Mouse (Mus musculus): Measurements from ENCODE around the gene Hfe. TPM values are rescaled to one million over a fixed set of nuclear protein-coding genes. Genes with fewer than 3 reads are reported as not detected.

Gene Hfe
- polyA plus RNA-seq, 1 experiment from 2014 or later: 7.6 TPM

GRCm38 (mm10) chr13:23740256-23740840, 29.7 kb upstream of the Hfe start:
- no peak for ATAC-seq (ENCODE audit: low FRiP score, low TSS enrichment)

GRCm38 (mm10) chr13:23739922-23740252, 29.2 kb upstream of the Hfe start:
- Histone ChIP-seq H3K4me2 (replicated peaks; ENCODE audit: low read depth, low read length) (peak overlapping the region; percentile 72), H3K4me3 (ENCODE audit: low read length) (peak overlapping the region; percentile 51), H3K9me3 (ENCODE audit: control insufficient read depth, low read length) (no peaks in the 10 kb centered on the region), H3K27me3 (ENCODE audit: control insufficient read depth, insufficient read depth, low read length) (no peaks in the 10 kb centered on the region), H3K4me1 (ENCODE audit: control insufficient read depth, insufficient read depth, low read length) (peaks cover 13% of the 10 kb centered on the region; the same call in 1 of the 2 replicates), H3K9ac (ENCODE audit: low read depth, low read length) (peak overlapping the region; percentile 74), H3K36me3 (ENCODE audit: control insufficient read depth, insufficient read depth, low read length) (no peaks in the 10 kb centered on the region), H3K27ac (ENCODE audit: low read depth, low read length) (peak overlapping the region; percentile 99)
- under 1% methylated on average over 14 of the region's 14 CpGs for WGBS
- no peak for ATAC-seq (ENCODE audit: low FRiP score, low TSS enrichment)

More at GRCm38 (mm10) chr13:23740256-23740840, 29.7 kb upstream of the Hfe start:
- no peaks in the 10 kb centered on the region for H3K27me3 ChIP-seq (ENCODE audit: control insufficient read depth, insufficient read depth, low read length)
- H3K9ac ChIP-seq (ENCODE audit: low read depth, low read length): peak overlapping the region; percentile 74
- H3K27ac ChIP-seq (ENCODE audit: low read depth, low read length): peak overlapping the region; percentile 99
- H3K9me3 ChIP-seq (ENCODE audit: control insufficient read depth, low read length): no peaks in the 10 kb centered on the region
- H3K4me3 ChIP-seq (ENCODE audit: low read length): peak overlapping the region; percentile 51
- peaks cover 13% of the 10 kb centered on the region; the same call in 1 of the 2 replicates for H3K4me1 ChIP-seq (ENCODE audit: control insufficient read depth, insufficient read depth, low read length)
- WGBS: 22% methylated on average over 13 of the region's 13 CpGs
- no peaks in the 10 kb centered on the region for H3K36me3 ChIP-seq (ENCODE audit: control insufficient read depth, insufficient read depth, low read length)
- H3K4me2 ChIP-seq (replicated peaks; ENCODE audit: low read depth, low read length): peak overlapping the region; percentile 72

DNA sequence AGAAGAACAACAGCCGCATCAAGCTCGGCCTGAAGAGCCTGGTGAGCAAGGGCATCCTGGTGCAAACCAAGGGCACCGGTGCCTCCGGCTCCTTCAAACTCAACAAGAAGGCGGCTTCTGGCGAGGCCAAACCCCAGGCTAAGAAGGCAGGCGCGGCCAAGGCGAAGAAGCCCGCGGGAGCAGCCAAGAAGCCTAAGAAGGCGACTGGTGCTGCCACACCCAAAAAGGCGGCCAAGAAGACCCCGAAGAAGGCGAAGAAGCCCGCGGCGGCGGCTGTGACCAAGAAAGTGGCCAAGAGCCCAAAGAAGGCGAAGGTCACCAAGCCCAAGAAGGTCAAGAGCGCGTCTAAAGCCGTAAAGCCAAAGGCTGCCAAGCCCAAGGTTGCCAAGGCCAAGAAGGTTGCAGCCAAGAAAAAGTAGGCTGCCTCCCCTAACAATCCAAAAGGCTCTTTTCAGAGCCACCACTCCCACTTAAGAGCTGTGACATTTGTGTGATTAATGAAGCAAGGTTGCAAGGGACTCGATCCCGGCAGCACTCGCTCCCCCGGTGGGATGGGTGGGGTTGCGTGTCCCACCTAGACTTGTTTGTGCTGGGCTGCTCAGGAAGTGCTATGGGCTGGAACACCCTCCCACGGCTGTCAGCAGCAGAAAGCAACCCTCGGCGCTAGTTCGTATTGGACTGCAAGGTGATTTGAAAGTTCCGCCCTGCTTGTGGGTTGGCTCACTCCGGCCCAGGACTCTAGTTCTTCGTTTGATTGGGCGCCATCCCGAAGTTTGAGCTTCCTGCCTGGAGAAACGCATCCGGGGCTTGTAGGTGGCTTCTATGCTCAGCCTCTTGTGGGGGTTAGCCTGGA, 28.6 kb upstream of the Hfe start:
- WGBS: under 1% methylated on average over 39 of the region's 39 CpGs
- peak; percentile 94 for ATAC-seq (ENCODE audit: low FRiP score, low TSS enrichment)

DNA sequence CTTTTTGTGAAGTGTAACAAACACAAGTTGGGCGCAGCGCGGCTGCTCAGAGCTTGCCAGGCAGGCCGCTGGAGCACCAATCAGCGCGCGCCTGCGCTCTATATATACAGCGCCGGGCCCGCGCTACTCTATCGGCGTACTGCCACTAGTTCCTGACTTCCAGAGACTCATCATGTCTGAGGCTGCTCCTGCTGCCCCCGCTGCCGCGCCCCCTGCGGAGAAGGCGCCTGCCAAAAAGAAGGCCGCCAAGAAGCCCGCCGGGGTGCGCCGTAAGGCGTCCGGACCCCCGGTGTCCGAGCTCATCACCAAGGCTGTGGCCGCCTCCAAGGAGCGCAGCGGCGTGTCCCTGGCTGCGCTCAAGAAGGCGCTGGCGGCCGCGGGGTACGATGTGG, 28.0 kb upstream of the Hfe start, which contains the start of gene Hist1h1c:
Gene Hist1h1c, plus strand, starts transcription at position 132 of the 392 bp plus-strand sequence.
- H3K9ac ChIP-seq (ENCODE audit: low read depth, low read length): peak within 1 kb of the TSS; percentile 74
- H3K4me3 ChIP-seq (ENCODE audit: low read length): peak within 1 kb of the TSS; percentile 51
- no peaks in the 10 kb centered on the region for H3K36me3 ChIP-seq (ENCODE audit: control insufficient read depth, insufficient read depth, low read length)
- WGBS: under 1% methylated on average over 30 of the region's 38 CpGs
- H3K27me3 ChIP-seq (ENCODE audit: control insufficient read depth, insufficient read depth, low read length): no peaks in the 10 kb centered on the region
- peak within 1 kb of the TSS; percentile 99 for H3K27ac ChIP-seq (ENCODE audit: low read depth, low read length)
- H3K4me1 ChIP-seq (ENCODE audit: control insufficient read depth, insufficient read depth, low read length): peaks cover 7% of the 10 kb centered on the region; the same call in 1 of the 2 replicates
- H3K9me3 ChIP-seq (ENCODE audit: control insufficient read depth, low read length): no peaks in the 10 kb centered on the region
- H3K4me2 ChIP-seq (replicated peaks; ENCODE audit: low read depth, low read length): peak within 1 kb of the TSS; percentile 72
- peak; percentile 95 for ATAC-seq (ENCODE audit: low FRiP score, low TSS enrichment)

More for the DNA sequence above, 28.6 kb upstream of the Hfe start:
- H3K4me1 ChIP-seq (ENCODE audit: control insufficient read depth, insufficient read depth, low read length): peaks cover 10% of the 10 kb centered on the region; the same call in 1 of the 2 replicates
- H3K27me3 ChIP-seq (ENCODE audit: control insufficient read depth, insufficient read depth, low read length): no peaks in the 10 kb centered on the region
- H3K36me3 ChIP-seq (ENCODE audit: control insufficient read depth, insufficient read depth, low read length): no peaks in the 10 kb centered on the region
- peak overlapping the region; percentile 51 for H3K4me3 ChIP-seq (ENCODE audit: low read length)
- peak overlapping the region; percentile 99 for H3K27ac ChIP-seq (ENCODE audit: low read depth, low read length)
- peak overlapping the region; percentile 72 for H3K4me2 ChIP-seq (replicated peaks; ENCODE audit: low read depth, low read length)
- peak overlapping the region; percentile 74 for H3K9ac ChIP-seq (ENCODE audit: low read depth, low read length)
- H3K9me3 ChIP-seq (ENCODE audit: control insufficient read depth, low read length): no peaks in the 10 kb centered on the region

GRCm38 (mm10) chr13:23738041-23738440, 27.4 kb upstream of the Hfe start:
- WGBS: 27% methylated on average over 4 of the region's 4 CpGs
- no peak for ATAC-seq (ENCODE audit: low FRiP score, low TSS enrichment)
- Histone ChIP-seq H3K27me3 (ENCODE audit: control insufficient read depth, insufficient read depth, low read length) (no peaks in the 10 kb centered on the region), H3K9ac (ENCODE audit: low read depth, low read length) (peak overlapping the region; percentile 74), H3K4me1 (ENCODE audit: control insufficient read depth, insufficient read depth, low read length) (peaks cover 7% of the 10 kb centered on the region; the same call in 1 of the 2 replicates), H3K4me2 (replicated peaks; ENCODE audit: low read depth, low read length) (peak overlapping the region; percentile 72), H3K9me3 (ENCODE audit: control insufficient read depth, low read length) (no peaks in the 10 kb centered on the region), H3K36me3 (ENCODE audit: control insufficient read depth, insufficient read depth, low read length) (no peaks in the 10 kb centered on the region), H3K4me3 (ENCODE audit: low read length) (peak overlapping the region; percentile 51; the same call in 1 of the 2 replicates), H3K27ac (ENCODE audit: low read depth, low read length) (peak overlapping the region; percentile 99)

- Histone ChIP-seq H3K4me3 (ENCODE audit: low read length) (no peak overlapping the region), H3K4me1 (ENCODE audit: control insufficient read depth, insufficient read depth, low read length) (peaks cover 7% of the 10 kb centered on the region; the same call in 1 of the 2 replicates), H3K9me3 (ENCODE audit: control insufficient read depth, low read length) (no peaks in the 10 kb centered on the region), H3K4me2 (replicated peaks; ENCODE audit: low read depth, low read length) (no peak overlapping the region), H3K27me3 (ENCODE audit: control insufficient read depth, insufficient read depth, low read length) (no peaks in the 10 kb centered on the region), H3K9ac (ENCODE audit: low read depth, low read length) (no peak overlapping the region), H3K36me3 (ENCODE audit: control insufficient read depth, insufficient read depth, low read length) (no peaks in the 10 kb centered on the region), H3K27ac (ENCODE audit: low read depth, low read length) (no peak overlapping the region)
- WGBS: 79% methylated on average over 5 of the region's 5 CpGs
- no peak for ATAC-seq (ENCODE audit: low FRiP score, low TSS enrichment)
These were observed 26.4 kb upstream of the Hfe start for GRCm38 (mm10) chr13:23737091-23737490.

- Histone ChIP-seq H3K4me3 (ENCODE audit: low read length) (no peak overlapping the region), H3K27me3 (ENCODE audit: control insufficient read depth, insufficient read depth, low read length) (no peaks in the 10 kb centered on the region), H3K9ac (ENCODE audit: low read depth, low read length) (no peak overlapping the region), H3K27ac (ENCODE audit: low read depth, low read length) (no peak overlapping the region), H3K4me1 (ENCODE audit: control insufficient read depth, insufficient read depth, low read length) (peaks cover 5% of the 10 kb centered on the region; the same call in 1 of the 2 replicates), H3K4me2 (replicated peaks; ENCODE audit: low read depth, low read length) (no peak overlapping the region), H3K36me3 (ENCODE audit: control insufficient read depth, insufficient read depth, low read length) (no peaks in the 10 kb centered on the region), H3K9me3 (ENCODE audit: control insufficient read depth, low read length) (no peaks in the 10 kb centered on the region)
- ATAC-seq (ENCODE audit: low FRiP score, low TSS enrichment): no peak
- WGBS: 23% methylated on average over 8 of the region's 8 CpGs
These were observed 21.6 kb upstream of the Hfe start for GRCm38 (mm10) chr13:23732156-23732804.

DNA sequence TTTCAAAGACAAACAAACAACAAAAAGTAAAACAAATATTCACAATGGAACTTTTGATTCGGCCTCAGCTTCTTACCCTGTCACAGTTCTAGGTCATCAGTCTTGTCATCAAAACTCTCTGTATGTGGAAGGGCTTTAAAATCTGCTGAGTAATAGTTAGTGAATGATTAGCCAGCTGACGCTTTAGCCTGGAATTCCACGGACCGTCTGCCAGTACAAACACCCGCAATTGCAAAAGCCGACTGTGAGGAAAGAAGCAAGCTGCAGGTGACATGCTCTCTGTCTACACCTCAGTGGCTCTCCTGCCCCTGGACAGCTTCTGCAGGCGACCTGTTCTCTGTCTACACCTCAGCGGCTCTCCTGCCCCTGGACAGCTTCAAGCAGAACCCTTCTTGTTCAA, 19.8 kb upstream of the Hfe start:
- Histone ChIP-seq H3K36me3 (ENCODE audit: control insufficient read depth, insufficient read depth, low read length) (no peaks in the 10 kb centered on the region), H3K27me3 (ENCODE audit: control insufficient read depth, insufficient read depth, low read length) (no peaks in the 10 kb centered on the region), H3K9me3 (ENCODE audit: control insufficient read depth, low read length) (no peaks in the 10 kb centered on the region), H3K4me1 (ENCODE audit: control insufficient read depth, insufficient read depth, low read length) (peaks cover 5% of the 10 kb centered on the region; the same call in 1 of the 2 replicates), H3K4me3 (ENCODE audit: low read length) (no peak overlapping the region), H3K27ac (ENCODE audit: low read depth, low read length) (no peak overlapping the region), H3K4me2 (replicated peaks; ENCODE audit: low read depth, low read length) (no peak overlapping the region), H3K9ac (ENCODE audit: low read depth, low read length) (no peak overlapping the region)
- 0 out of 2 replicates have a peak, but pooled peaks have one; percentile 38 for ATAC-seq (ENCODE audit: low FRiP score, low TSS enrichment)
- 32% methylated on average over 8 of the region's 8 CpGs for WGBS

Measured in kidney, embryonic 14.5 days (tissue).